Mouse (Mus musculus) kidney, adult 2 months (tissue): ENCODE results near the gene Cd247.

Source experiments
- CTCF ChIP-seq: fragments of 200-500 bp; conservative IDR thresholded peaks from 2 replicates; pipeline ENCODE4 v1.5.1; 2011; ENCODE audit warnings: low read depth, mild to moderate bottlenecking, control low read depth, low read length, moderate library complexity, mixed read lengths; ENCODE audit not compliant: insufficient read depth, insufficient read length
- POLR2A ChIP-seq: fragments of 200-500 bp; IDR thresholded peaks from one replicate; pipeline ENCODE4 v1.6.1; 2011; ENCODE audit warnings: low read depth, low read length, control low read depth

- TF ChIP-seq CTCF: no peak
- no peak for TF ChIP-seq POLR2A
Measured at GRCm38 (mm10) chr1:165738985-165739384, 49.5 kb upstream of the Cd247 start.
